Mouse (Mus musculus) embryo, embryonic 10.5 days (tissue): ENCODE measurements around the gene Syce3.

ENCODE experiments used
- DNase-seq: peaks from one replicate; pipeline ENCODE4 v3.0.0-alpha.2; 2015; ENCODE audit warnings: low spot score

Gene Syce3

GRCm38 (mm10) chr15:89421938-89422337 is 11.6 kb upstream of the Syce3 start:
- DNase-seq = no peak

GRCm38 (mm10) chr15:89415282-89415681 is 5.0 kb upstream of the Syce3 start:
- DNase-seq = no peak

- DNase-seq = no peak
Observed at GRCm38 (mm10) chr15:89406691-89407090, 3.6 kb downstream of the Syce3 start.

GRCm38 (mm10) chr15:89404831-89405623 is 5.3 kb downstream of the Syce3 start:
- DNase-seq = no peak

- DNase-seq = no peak
Observed at GRCm38 (mm10) chr15:89402471-89402870, 7.8 kb downstream of the Syce3 start.

GRCm38 (mm10) chr15:89399716-89400115 is 10.6 kb downstream of the Syce3 start:
- DNase-seq = no peak

DNA sequence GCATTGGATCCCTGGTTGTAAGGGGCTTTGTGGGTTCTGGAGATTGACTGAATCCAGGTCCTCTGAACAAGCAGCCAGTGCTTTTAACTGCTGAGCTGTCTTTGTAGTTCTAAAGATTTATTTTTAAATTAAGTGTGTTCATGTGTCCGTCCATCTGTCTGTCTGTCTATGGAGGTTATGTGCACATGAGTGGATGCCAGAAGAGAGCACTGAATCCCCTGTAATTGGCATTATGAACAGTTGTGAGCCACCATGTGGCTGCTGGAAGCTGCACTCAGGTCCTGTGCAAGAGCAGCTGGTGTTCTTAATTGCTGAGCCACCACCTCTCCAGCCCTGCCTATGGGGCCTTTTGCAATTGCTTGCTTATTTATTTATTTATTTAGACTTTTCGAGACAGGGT is 12.2 kb downstream of the Syce3 start:
- no peak for DNase-seq

GRCm38 (mm10) chr15:89396883-89397282 is 13.4 kb downstream of the Syce3 start:
- no peak for DNase-seq

DNA sequence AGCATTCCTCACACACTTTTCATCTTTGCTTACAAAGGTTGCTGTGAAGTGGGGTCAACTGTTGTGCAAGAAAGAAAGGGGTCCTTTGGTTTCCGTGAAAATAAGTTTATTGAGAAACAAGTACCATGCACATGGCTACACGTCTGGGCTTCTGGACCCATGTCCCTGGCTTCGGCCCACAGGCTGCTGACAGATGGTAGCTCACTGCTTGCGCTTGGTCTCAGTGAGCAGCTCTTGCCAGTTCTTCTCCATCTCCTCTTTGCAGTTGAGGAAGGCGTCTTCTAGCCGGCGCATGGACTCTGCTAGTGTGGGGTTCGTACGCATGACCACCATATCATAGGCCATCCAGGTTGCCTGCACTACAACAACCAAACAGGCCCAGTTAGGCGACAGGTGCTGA is 20.2 kb downstream of the Syce3 start:
- no peak for DNase-seq

- no peak for DNase-seq
Observed at GRCm38 (mm10) chr15:89387127-89387526, 23.2 kb downstream of the Syce3 start.

DNA sequence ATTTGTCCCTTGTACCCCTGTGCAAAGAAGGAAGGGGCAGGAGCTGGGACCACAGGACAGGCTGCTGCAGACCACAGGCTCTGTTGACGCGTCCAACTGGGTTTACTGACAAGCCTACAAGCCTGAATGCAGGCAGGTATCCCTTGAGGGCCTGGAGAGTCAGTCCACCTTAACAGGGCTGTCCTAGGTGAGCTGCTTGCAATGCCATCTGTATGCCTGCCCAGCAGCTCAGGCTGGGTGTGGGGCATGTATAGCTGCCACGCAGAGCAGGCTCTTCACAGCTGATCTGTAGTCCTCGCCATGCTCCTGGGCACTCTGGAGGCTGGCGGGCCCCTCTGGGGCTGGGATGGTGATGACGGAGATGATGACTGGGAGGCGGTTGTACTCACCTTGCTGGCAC is 25.7 kb downstream of the Syce3 start, which contains the start of gene Klhdc7b:
Klhdc7b (plus strand) TSS at position 301 of the 400 bp plus-strand sequence.
- DNase-seq = no peak

- DNase-seq = peak; percentile 15
Observed at GRCm38 (mm10) chr15:89379429-89379828, 30.9 kb downstream of the Syce3 start.

DNA sequence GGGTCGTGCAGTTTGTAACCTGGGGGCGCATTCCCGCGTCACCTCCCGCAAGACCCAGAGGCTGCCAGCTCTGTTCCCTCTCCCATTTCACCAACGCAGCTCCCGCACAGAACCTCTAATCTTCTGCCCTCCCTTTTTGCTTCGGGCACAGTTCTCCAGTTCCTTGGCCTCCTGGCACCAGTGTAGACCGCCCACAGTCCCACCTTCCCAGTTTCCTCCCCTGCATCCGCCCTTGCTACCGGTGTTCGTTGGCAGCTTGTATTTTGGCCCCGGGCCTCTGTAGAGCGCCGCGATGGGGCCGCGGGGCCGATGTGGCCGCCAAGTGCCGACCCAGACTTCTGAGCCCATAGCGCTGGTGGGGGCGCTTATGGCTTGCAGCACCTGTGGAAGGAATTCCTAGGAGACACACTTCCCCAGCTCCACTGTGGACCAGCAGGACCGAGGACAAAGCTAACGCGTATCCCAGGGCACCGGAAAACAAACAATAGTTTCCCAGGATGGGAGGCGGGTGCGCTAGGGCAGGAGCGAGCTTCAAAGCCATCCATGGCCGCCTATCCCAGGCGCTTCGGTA is 31.4 kb downstream of the Syce3 start, which contains the start of gene Odf3b:
Odf3b (minus strand) TSS at position 452 of the 571 bp plus-strand sequence.
- DNase-seq = peak; percentile 59

GRCm38 (mm10) chr15:89377938-89378828 is 32.1 kb downstream of the Syce3 start:
- peak; percentile 15 for DNase-seq

DNA sequence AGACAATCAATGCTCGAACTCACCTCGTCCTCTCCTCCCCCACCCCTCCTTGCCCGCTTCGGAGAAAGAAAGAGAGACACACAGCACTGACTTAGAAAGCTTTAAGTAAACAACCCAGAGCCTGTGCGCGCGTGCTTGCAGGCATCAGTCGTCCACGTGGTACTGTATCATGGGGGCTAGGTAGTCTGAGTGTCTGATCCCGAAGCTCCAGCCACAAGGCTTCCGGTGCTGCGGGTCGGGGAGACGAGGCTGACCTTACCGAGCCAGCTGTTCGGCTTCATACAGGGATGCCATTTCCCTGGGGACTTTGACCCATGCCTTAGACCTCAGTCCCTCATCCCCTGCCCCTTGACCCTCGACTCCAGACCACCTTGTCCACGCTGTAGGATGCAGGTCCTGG is 32.9 kb downstream of the Syce3 start:
- DNase-seq = peak; percentile 30

- no peak for DNase-seq
Observed at GRCm38 (mm10) chr15:89376957-89377356, 33.3 kb downstream of the Syce3 start, which contains the start of gene Tymp. Tymp (minus strand) TSS chr15:89377039.

GRCm38 (mm10) chr15:89376040-89376439 is 34.3 kb downstream of the Syce3 start:
- DNase-seq = no peak

GRCm38 (mm10) chr15:89374801-89375534 is 35.3 kb downstream of the Syce3 start:
- DNase-seq = no peak

DNA sequence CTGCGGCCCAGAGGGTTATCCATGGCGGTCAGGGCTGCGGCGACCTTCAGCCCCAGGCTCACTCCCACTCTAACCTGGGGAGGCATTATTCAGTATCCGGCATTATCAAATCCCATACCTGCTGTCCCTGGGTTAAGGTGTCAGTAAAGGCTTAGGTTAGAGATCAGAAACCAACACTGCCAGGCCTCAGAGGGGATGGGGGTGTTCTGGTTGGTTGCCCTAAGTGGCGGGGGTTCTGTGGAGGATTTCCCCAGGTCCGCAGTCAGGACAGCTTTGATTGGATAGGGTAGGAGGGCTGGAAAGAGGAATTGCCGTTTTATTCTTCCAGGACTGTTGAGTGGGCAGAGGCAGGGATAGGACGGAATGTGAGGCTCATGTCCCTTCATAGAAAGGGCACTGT is 36.0 kb downstream of the Syce3 start:
- no peak for DNase-seq

DNA sequence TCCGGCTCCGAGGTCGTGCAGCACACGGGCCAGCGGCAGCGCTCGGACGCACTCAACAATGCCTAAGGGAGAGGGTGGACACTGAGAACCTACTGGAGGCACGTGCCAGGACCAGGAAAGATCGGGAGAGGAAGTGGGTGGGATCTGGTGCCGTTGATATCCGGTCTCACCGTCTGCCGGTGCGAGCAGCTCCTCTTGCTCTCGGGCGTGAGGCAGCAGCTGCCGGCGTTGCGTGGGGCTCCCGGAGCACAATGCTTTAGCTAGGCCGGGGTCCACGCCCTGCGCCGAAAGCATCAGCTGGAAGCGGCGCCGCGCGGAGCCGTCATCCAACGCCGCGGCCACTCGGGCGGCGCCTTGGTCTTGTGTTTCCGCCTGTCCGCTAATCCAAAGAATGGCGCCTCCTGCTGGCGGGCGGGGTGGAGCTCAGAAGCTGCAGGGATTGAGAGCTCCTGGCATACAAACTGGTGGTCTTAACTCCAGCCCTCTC is 36.5 kb downstream of the Syce3 start, which contains the start of gene Sco2:
Sco2 (minus strand) TSS at position 85 of the 487 bp plus-strand sequence.
- DNase-seq = peak; percentile 95

DNA sequence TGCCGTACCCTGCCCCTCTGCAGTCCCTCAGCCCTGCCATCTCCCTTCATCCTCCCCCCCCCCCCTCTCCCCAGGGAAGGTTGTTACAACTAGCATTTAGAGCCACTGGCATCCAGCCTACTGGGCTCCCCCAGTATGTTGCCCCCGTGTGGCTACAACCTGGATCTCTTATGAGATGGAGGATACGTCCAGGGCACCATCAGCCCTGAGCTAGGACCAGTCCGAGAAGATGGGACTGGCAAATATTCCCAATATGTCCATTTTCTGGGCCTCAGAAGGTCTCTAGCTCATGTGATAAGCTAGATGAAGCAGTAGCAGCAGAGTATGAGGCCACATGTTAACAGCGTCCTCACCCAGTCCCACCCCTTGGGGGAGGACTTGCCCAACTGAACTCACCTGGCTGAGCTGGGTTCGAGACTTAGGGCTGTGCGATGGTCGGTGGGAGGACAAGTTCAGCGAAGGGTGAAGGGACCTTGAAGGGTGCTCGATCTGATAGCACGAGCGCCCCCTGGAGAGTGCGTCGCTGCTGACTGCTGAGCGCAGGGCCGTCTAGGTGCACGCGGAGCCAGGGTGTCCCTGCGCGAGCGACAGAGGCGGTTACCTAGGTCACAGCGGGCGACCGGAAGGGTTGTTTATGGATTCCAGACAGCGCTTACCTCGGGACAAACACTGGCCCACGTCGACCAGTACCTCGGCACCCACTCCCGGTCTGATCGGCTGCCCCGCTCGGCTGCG is 37.1 kb downstream of the Syce3 start:
- peak; percentile 85 for DNase-seq
